Mouse (Mus musculus) CH12F3 (cell line): ENCODE data around the gene A530016L24Rik.

Experiments
- in situ Hi-C: fragments of 300-500 bp; cut with MboI; formaldehyde crosslinking; loops from 2 replicates; pipeline ENCODE4 v1.14.3; 2020; ENCODE audit warnings: low sequenced_read_pairs

A530016L24Rik gene

DNA sequence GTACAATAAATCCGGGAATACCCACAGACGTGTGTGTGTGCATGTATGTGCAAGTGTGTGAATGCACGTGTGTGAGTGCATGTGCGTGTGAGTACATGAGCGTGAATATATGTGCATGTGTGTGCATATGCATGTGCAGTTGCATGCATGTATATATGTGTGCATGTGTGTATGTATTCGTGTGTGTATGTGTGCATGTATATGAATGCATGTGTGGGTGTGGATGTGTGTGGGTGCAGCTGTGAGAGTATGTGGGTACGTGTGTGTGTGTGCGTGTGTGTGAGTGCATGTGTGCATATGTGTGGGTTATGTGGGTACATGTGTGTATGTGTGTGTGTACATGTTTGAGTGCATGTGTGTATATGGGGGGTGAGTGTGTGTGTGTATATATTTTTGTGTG lies 56.9 kb downstream of the A530016L24Rik start:
- in situ Hi-C loops = no loop called here

DNA sequence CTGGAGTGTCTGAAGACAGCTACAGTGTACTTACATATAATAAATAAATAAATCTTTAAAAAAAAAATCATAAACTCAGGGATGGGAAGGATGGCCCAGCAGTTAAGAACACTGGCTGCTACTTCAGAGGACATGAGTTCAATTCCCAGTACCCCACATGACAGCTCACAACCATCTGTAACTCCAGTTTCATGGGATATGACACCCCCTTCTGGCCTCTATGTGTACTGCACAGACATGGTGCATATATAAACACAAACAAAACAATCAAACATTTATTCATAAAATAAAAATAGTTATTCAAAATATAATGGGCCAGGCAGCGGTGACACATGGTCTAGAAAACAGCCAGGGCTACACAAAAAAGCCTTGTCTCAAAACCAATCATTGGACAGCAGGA lies 60.0 kb downstream of the A530016L24Rik start:
- in situ Hi-C loops = no loop called here
